Mouse (Mus musculus): ENCODE data around the gene Eno1. TPM values are rescaled to one million over a fixed set of nuclear protein-coding genes. Genes with fewer than 3 reads are reported as not detected.
"Not testable (repeated sequence)": the region's sequence is repeated elsewhere in the genome, so short reads cannot be mapped to it uniquely, and the experiment has no call there.

The Eno1 gene
- polyA plus RNA-seq, 1 experiment from 2014 or later = 2,517 TPM

GRCm38 (mm10) chr4:150281018-150281761 lies 44.7 kb downstream of the Eno1 start, which contains the start of gene Rere:
Rere (plus strand) TSS chr4:150281646.
- peaks cover 32% of the 10 kb centered on the region for H3K4me1 ChIP-seq (replicated peaks)
- under 1% methylated on average over 60 of the region's 60 CpGs for WGBS

DNA sequence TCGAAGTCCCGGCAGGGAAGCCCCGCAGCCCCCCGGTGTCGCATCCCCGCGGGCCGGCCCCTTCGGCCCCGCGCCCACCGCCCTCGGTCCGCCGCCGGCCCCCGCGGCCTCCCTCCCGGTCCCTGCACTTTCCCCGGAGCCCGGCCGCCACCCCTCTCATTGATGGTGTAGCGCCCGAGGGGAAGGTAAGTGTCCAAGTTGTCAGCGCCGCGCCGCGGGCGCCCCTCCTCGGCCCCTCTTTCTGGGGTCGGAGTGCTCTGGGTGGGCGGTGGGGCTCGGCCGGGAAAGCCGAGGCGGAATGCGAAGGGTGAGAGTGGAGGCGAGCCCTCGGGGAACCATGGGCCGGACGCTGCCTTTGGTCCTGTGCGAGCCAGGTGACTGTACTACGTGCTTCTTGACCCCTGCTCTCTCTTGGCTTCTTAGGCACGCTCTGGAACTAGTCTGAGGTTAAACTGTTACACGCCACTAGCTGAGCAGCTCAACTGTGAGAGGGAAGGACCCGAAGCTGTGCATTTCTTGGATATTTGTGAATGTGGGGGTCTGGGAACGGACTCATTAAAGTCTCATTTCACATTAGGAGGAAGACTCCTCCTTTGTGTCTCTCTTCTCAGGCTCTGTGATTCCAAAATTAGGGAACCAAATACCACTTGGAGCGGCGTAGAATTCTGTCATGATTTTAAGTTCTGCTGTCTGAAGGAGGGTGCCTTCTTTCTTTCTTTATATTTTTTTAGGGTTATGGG lies 45.5 kb downstream of the Eno1 start:
- DNase-seq (ENCODE audit: low spot score) = peak; percentile 65
- H3K27me3 ChIP-seq (ENCODE audit: insufficient read depth, poor library complexity, severe bottlenecking) = no peaks in the 10 kb centered on the region
- H3K27ac ChIP-seq = peak overlapping the region; percentile 99
- peaks cover 32% of the 10 kb centered on the region for H3K4me1 ChIP-seq (replicated peaks)
- no peaks in the 10 kb centered on the region for H3K9me3 ChIP-seq
- no peaks in the 10 kb centered on the region; the same call in 1 of the 2 replicates for H3K36me3 ChIP-seq
- WGBS = 2% methylated on average over 49 of the region's 50 CpGs
- peak overlapping the region; percentile 100 for H3K4me3 ChIP-seq

More at GRCm38 (mm10) chr4:150281018-150281761, 44.7 kb downstream of the Eno1 start, which contains the start of gene Rere:
- DNase-seq (ENCODE audit: low spot score) = peak; percentile 97
- Histone ChIP-seq H3K36me3 (no peaks in the 10 kb centered on the region), H3K9me3 (no peaks in the 10 kb centered on the region), H3K27me3 (ENCODE audit: insufficient read depth, poor library complexity, severe bottlenecking) (no peaks in the 10 kb centered on the region), H3K27ac (peak within 1 kb of the TSS; percentile 99), H3K4me3 (peak within 1 kb of the TSS; percentile 100)

- peak overlapping the region; percentile 99 for H3K27ac ChIP-seq
- H3K4me1 ChIP-seq (replicated peaks) = peaks cover 32% of the 10 kb centered on the region
- WGBS = 14% methylated on average over 5 of the region's 5 CpGs
- H3K4me3 ChIP-seq = peak overlapping the region; percentile 100
- DNase-seq (ENCODE audit: low spot score) = no peak
- H3K36me3 ChIP-seq = no peaks in the 10 kb centered on the region; the same call in 1 of the 2 replicates
- H3K9me3 ChIP-seq = no peaks in the 10 kb centered on the region
- H3K27me3 ChIP-seq (ENCODE audit: insufficient read depth, poor library complexity, severe bottlenecking) = no peaks in the 10 kb centered on the region
Observed at GRCm38 (mm10) chr4:150282631-150283334, 46.3 kb downstream of the Eno1 start.

DNA sequence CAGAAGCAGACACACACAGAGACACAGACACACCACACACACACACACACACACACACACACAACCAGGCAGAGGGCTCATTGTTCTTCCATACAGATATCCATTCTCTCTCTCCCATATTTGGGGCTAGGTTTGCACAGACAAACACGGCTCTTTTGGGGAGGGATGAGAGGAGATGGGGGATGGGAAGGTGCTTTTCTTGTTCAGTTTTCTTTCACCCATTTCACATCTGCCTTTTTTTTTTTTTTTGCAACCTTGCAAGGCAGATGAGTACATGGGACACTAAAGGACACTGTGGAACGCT lies 46.8 kb downstream of the Eno1 start:
- peak; percentile 49 for DNase-seq (ENCODE audit: low spot score)
- WGBS = 13% methylated on average over 2 of the region's 2 CpGs
- peak overlapping the region; percentile 100 for H3K4me3 ChIP-seq
- H3K27ac ChIP-seq = peak overlapping the region; percentile 99
- no peaks in the 10 kb centered on the region; the same call in 1 of the 2 replicates for H3K36me3 ChIP-seq
- no peaks in the 10 kb centered on the region for H3K9me3 ChIP-seq
- peaks cover 33% of the 10 kb centered on the region for H3K4me1 ChIP-seq (replicated peaks)
- no peaks in the 10 kb centered on the region for H3K27me3 ChIP-seq (ENCODE audit: insufficient read depth, poor library complexity, severe bottlenecking)

GRCm38 (mm10) chr4:150283993-150284392 lies 47.5 kb downstream of the Eno1 start:
- Histone ChIP-seq H3K9me3 (no peaks in the 10 kb centered on the region), H3K36me3 (no peaks in the 10 kb centered on the region; the same call in 1 of the 2 replicates), H3K4me1 (replicated peaks) (peaks cover 39% of the 10 kb centered on the region), H3K27me3 (ENCODE audit: insufficient read depth, poor library complexity, severe bottlenecking) (no peaks in the 10 kb centered on the region), H3K4me3 (peak overlapping the region; percentile 100), H3K27ac (peak overlapping the region; percentile 99)
- peak; percentile 37 for DNase-seq (ENCODE audit: low spot score)
- WGBS = 8% methylated on average over 6 of the region's 6 CpGs

- no peak for DNase-seq (ENCODE audit: low spot score)
- 92% methylated on average over 8 of the region's 8 CpGs for WGBS
Observed at GRCm38 (mm10) chr4:150286980-150287379, 50.5 kb downstream of the Eno1 start.

GRCm38 (mm10) chr4:150287463-150287862 lies 50.9 kb downstream of the Eno1 start:
- H3K4me3 ChIP-seq; H3K27me3 ChIP-seq (ENCODE audit: insufficient read depth, poor library complexity, severe bottlenecking); H3K27ac ChIP-seq; DNase-seq (ENCODE audit: low spot score): not testable (repeated sequence)
- H3K4me1 ChIP-seq (replicated peaks) = peaks cover 38% of the 10 kb centered on the region
- H3K36me3 ChIP-seq = peaks cover 21% of the 10 kb centered on the region
- WGBS = 78% methylated on average over 1 of the region's 1 CpGs
- peaks cover 11% of the 10 kb centered on the region for H3K9me3 ChIP-seq

More at GRCm38 (mm10) chr4:150286980-150287379, 50.5 kb downstream of the Eno1 start:
- peaks cover 18% of the 10 kb centered on the region for H3K36me3 ChIP-seq
- H3K9me3 ChIP-seq = peaks cover 11% of the 10 kb centered on the region
- H3K27me3 ChIP-seq (ENCODE audit: insufficient read depth, poor library complexity, severe bottlenecking) = no peaks in the 10 kb centered on the region
- no peak overlapping the region for H3K4me3 ChIP-seq
- H3K4me1 ChIP-seq (replicated peaks) = peaks cover 37% of the 10 kb centered on the region
- H3K27ac ChIP-seq = no peak overlapping the region

- no peak for DNase-seq (ENCODE audit: low spot score)
- 93% methylated on average over 3 of the region's 3 CpGs for WGBS
- H3K27ac ChIP-seq = no peak overlapping the region
Observed at GRCm38 (mm10) chr4:150291900-150292299, 55.4 kb downstream of the Eno1 start.

GRCm38 (mm10) chr4:150294870-150295269 lies 58.3 kb downstream of the Eno1 start:
- no peak overlapping the region for H3K27ac ChIP-seq
- no peak overlapping the region for H3K4me3 ChIP-seq
- peaks cover 11% of the 10 kb centered on the region for H3K9me3 ChIP-seq
- 97% methylated on average over 7 of the region's 7 CpGs for WGBS
- H3K36me3 ChIP-seq = peaks cover 45% of the 10 kb centered on the region
- DNase-seq (ENCODE audit: low spot score) = no peak
- H3K27me3 ChIP-seq (ENCODE audit: insufficient read depth, poor library complexity, severe bottlenecking) = no peaks in the 10 kb centered on the region
- 0 out of 2 replicates have a peak, but pooled peaks cover 3% of the 10 kb centered on the region for H3K4me1 ChIP-seq (replicated peaks)

More at GRCm38 (mm10) chr4:150291900-150292299, 55.4 kb downstream of the Eno1 start:
- no peak overlapping the region for H3K4me3 ChIP-seq
- peaks cover 11% of the 10 kb centered on the region for H3K9me3 ChIP-seq
- no peaks in the 10 kb centered on the region for H3K27me3 ChIP-seq (ENCODE audit: insufficient read depth, poor library complexity, severe bottlenecking)
- peaks cover 17% of the 10 kb centered on the region; the same call in 1 of the 2 replicates for H3K4me1 ChIP-seq (replicated peaks)
- peaks cover 45% of the 10 kb centered on the region for H3K36me3 ChIP-seq

DNA sequence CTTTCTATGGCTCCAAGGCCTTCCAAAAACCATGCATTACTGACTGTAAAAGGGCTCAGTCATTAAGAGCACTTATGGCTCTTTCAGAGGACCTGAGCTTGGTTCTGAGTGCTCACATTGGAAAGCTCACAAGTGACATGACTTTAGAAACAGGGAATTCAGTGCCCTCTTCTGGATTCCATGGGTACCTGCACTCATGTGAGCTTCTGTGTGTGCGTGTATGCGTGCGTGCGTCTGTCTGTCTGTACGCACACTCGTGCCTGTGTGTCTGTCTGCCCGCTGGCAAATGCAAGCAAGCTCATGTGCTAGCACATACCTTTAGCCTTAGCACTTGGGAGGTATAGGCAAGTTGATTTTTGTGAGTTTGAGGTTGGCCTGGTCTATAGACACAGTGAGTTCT lies 59.4 kb downstream of the Eno1 start:
- Histone ChIP-seq H3K9me3 (peaks cover 6% of the 10 kb centered on the region), H3K4me1 (replicated peaks) (0 out of 2 replicates have a peak, but pooled peaks cover 3% of the 10 kb centered on the region), H3K27ac (no peak overlapping the region), H3K4me3 (no peak overlapping the region), H3K36me3 (peaks cover 41% of the 10 kb centered on the region), H3K27me3 (ENCODE audit: insufficient read depth, poor library complexity, severe bottlenecking) (no peaks in the 10 kb centered on the region)
- 95% methylated on average over 7 of the region's 7 CpGs for WGBS
- no peak for DNase-seq (ENCODE audit: low spot score)

Data from hindbrain, embryonic 10.5 days (tissue).